Mouse (Mus musculus) urinary bladder, adult 2 months (tissue): ENCODE results near the gene Vmn2r61. TPM values are rescaled to one million over a fixed set of nuclear protein-coding genes. Genes with fewer than 3 reads are reported as not detected.

Source experiments
- DNase-seq: peaks from one replicate; pipeline ENCODE4 v3.0.0; 2022; ENCODE audit warnings: low spot score
- polyA plus RNA-seq: library from polyadenylated mRNA; depleted of rRNA; stranded (reverse); fragments of >200 nt; gene quantifications from 2 replicates; pipeline ENCODE4 v1.2.3, GENCODE M21; 2012; rRNA removed

Vmn2r61 gene
- polyA plus RNA-seq = not detected in 2 replicates

DNA sequence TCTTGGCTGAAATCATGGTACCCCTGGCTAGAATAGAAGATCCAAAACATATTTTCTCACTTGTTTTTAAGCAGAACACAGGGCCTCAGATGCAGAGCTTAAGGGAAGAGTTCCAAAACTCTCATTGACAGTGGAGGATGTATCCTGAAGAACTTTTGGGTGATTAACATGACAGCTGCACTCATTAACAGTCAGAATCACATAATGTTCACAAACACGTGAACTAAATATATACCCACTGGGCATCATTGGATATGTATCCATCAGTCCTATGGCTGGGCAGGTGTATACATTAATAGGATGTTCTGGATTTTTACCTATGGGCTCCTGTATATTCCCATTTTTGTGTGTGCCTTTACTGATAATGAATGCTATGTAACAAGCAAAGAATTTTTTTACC, at the start of gene Vmn2r61:
TSS of gene Vmn2r61 (plus strand) at position 301 of the 400 bp plus-strand sequence.
- no peak for DNase-seq

Other genes starting within 250 kb of the Vmn2r61 start
- gene Vmn2r59, start 201.0 kb upstream of the Vmn2r61 start, polyA plus RNA-seq = not detected in 2 replicates
- not detected in 2 replicates for gene Vmn2r60, start 152.3 kb upstream of the Vmn2r61 start, polyA plus RNA-seq
- not detected in 2 replicates for gene 4933421I07Rik, start 188.1 kb downstream of the Vmn2r61 start, polyA plus RNA-seq
- 9.0 and 10.0 TPM in 2 replicates for gene Zfp141, start 245.7 kb downstream of the Vmn2r61 start, polyA plus RNA-seq